In the genomic region with DNA sequence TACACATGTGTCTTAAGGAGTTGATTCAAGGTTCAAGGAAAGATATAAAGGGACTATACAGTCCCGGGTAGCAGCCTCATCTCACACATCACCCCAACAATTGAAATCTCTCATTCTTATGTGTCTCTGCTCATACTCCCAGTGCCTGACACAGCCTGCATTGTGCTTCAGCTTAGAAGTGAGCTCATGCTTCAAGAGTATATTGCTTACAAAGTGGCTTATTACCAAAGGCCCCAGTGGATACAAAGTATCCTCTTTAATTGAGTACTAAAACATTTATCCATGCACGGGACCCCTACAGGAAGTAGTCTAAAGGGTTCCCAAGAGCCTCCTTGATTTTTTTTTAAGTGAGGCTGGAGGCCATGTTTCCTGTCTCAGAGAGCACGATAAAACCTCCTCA, we compare ENCODE assay signal across 28 mouse cellular contexts. TPM values are rescaled to one million over a fixed set of nuclear protein-coding genes. Genes with fewer than 3 reads are reported as not detected.
A peak's percentile ranks its signal among the peaks of the same experiment; 100 is the strongest.
DNase-seq lines count a peak whose midpoint lies in the region; ATAC-seq and TF ChIP-seq lines count a peak whose summit lies in the region.
"Had no signal": no experiment of that assay in that cellular context is flagged by ENCODE, and none has a peak within 500 bp of the region (broad histone marks: within the 10 kb centered on the region; RNA-seq: fewer than 3 reads in every experiment).

No protein-coding gene starts in this region.

- H3K27ac ChIP-seq in hindbrain, embryonic 13.5 days: no peak overlapping the region
- no peak overlapping the region for H3K27ac ChIP-seq in hindbrain, embryonic 10.5 days
- H3K27ac ChIP-seq in midbrain, postnatal 0 days (ENCODE audit: low read depth, low read length): no peak overlapping the region
- H3K27ac ChIP-seq in midbrain, embryonic 13.5 days: no peak overlapping the region
- H3K27ac ChIP-seq in neural tube, embryonic 14.5 days (ENCODE audit: low read depth, low read length): no peak overlapping the region
- H3K27ac ChIP-seq: forebrain, embryonic 10.5 days; forebrain, embryonic 13.5 days; heart, embryonic 15.5 days had no signal

- peak; percentile 46; the same call in 1 of the 2 replicates for ATAC-seq in hindbrain, embryonic 13.5 days (ENCODE audit: low FRiP score)
- no peak for ATAC-seq in midbrain, postnatal 0 days (ENCODE audit: low FRiP score)
- ATAC-seq in midbrain, embryonic 13.5 days: no peak
- ATAC-seq in neural tube, embryonic 14.5 days (ENCODE audit: low read depth): peak; percentile 62; the same call in 1 of the 2 replicates
- ATAC-seq: forebrain, embryonic 13.5 days; forebrain, embryonic 16.5 days; hindbrain, embryonic 16.5 days; inflammation-experienced regulatory T-cells, adult 6 months; intestine, embryonic 16.5 days; Patski had no signal

- no peak overlapping the region for H3K4me2 ChIP-seq in hindbrain, embryonic 13.5 days
- no peak overlapping the region for H3K4me2 ChIP-seq in midbrain, postnatal 0 days (ENCODE audit: low read depth, low read length, poor library complexity, severe bottlenecking)
- no peak overlapping the region for H3K4me2 ChIP-seq in midbrain, embryonic 13.5 days (replicated peaks)
- H3K4me2 ChIP-seq in neural tube, embryonic 14.5 days (ENCODE audit: low read depth, low read length): no peak overlapping the region
- H3K4me2 ChIP-seq: forebrain, embryonic 13.5 days; heart, embryonic 12.5 days; heart, embryonic 15.5 days had no signal

- H3K9ac ChIP-seq in hindbrain, embryonic 13.5 days: no peak overlapping the region
- no peak overlapping the region for H3K9ac ChIP-seq in midbrain, postnatal 0 days (replicated peaks; ENCODE audit: low read length, poor library complexity, severe bottlenecking)
- H3K9ac ChIP-seq in midbrain, embryonic 13.5 days (replicated peaks): no peak overlapping the region
- H3K9ac ChIP-seq in neural tube, embryonic 14.5 days (replicated peaks; ENCODE audit: low read depth, low read length): no peak overlapping the region
- H3K9ac ChIP-seq: forebrain, embryonic 13.5 days; heart, embryonic 12.5 days; heart, embryonic 15.5 days had no signal

- no peak for DNase-seq in hindbrain, embryonic 10.5 days (ENCODE audit: low spot score)
- peak; percentile 13 for DNase-seq in midbrain, postnatal 0 days (ENCODE audit: low spot score)
- no peak for DNase-seq in adrenal gland, adult 18-20 months (ENCODE audit: low spot score in 2 of 2)
- DNase-seq: adrenal gland, adult 2 months; adrenal gland, postnatal 14 days; B cell, adult 2 months; cerebellum, adult 18-20 months; cerebellum, adult 9-10 months; cerebellum, postnatal 14 days; gastrocnemius, postnatal 10 days; gastrocnemius, postnatal 36 days; heart, postnatal 10 days; heart, postnatal 36 days had no signal

- TF ChIP-seq CTCF in midbrain, postnatal 0 days (IDR thresholded peaks at IDR 0.05): no peak

- no peaks in the 10 kb centered on the region for H3K36me3 ChIP-seq in hindbrain, embryonic 13.5 days
- no peaks in the 10 kb centered on the region for H3K36me3 ChIP-seq in hindbrain, embryonic 10.5 days
- no peaks in the 10 kb centered on the region for H3K36me3 ChIP-seq in midbrain, postnatal 0 days (ENCODE audit: insufficient read depth, low read length)
- H3K36me3 ChIP-seq in midbrain, embryonic 13.5 days: no peaks in the 10 kb centered on the region
- H3K36me3 ChIP-seq in neural tube, embryonic 14.5 days (ENCODE audit: control insufficient read depth, insufficient read depth, low read length): no peaks in the 10 kb centered on the region
- H3K36me3 ChIP-seq: forebrain, embryonic 10.5 days; G1E; heart, embryonic 12.5 days; heart, embryonic 15.5 days had no signal

- WGBS in hindbrain, embryonic 13.5 days: 59% methylated on average over 3 of the region's 3 CpGs
- WGBS in hindbrain, embryonic 10.5 days: 71% methylated on average over 3 of the region's 3 CpGs
- 62% methylated on average over 3 of the region's 3 CpGs for WGBS in midbrain, postnatal 0 days
- 64% methylated on average over 3 of the region's 3 CpGs for WGBS in midbrain, embryonic 13.5 days
- 39% methylated on average over 3 of the region's 3 CpGs for WGBS in neural tube, embryonic 14.5 days

- H3K4me1 ChIP-seq in hindbrain, embryonic 13.5 days (replicated peaks): no peaks in the 10 kb centered on the region
- H3K4me1 ChIP-seq in hindbrain, embryonic 10.5 days (replicated peaks): peaks cover 3% of the 10 kb centered on the region; the same call in 1 of the 2 replicates
- no peaks in the 10 kb centered on the region for H3K4me1 ChIP-seq in midbrain, postnatal 0 days (ENCODE audit: insufficient read depth, low read length)
- no peaks in the 10 kb centered on the region for H3K4me1 ChIP-seq in midbrain, embryonic 13.5 days (replicated peaks)
- H3K4me1 ChIP-seq in neural tube, embryonic 14.5 days (ENCODE audit: control insufficient read depth, insufficient read depth, low read length): no peaks in the 10 kb centered on the region
- H3K4me1 ChIP-seq: forebrain, embryonic 13.5 days had no signal

- H3K4me3 ChIP-seq in hindbrain, embryonic 13.5 days: no peak overlapping the region
- no peak overlapping the region for H3K4me3 ChIP-seq in hindbrain, embryonic 10.5 days
- no peak overlapping the region for H3K4me3 ChIP-seq in midbrain, postnatal 0 days (ENCODE audit: low read depth, low read length)
- H3K4me3 ChIP-seq in midbrain, embryonic 13.5 days (replicated peaks): no peak overlapping the region
- no peak overlapping the region for H3K4me3 ChIP-seq in neural tube, embryonic 14.5 days (ENCODE audit: low read depth, low read length)
- H3K4me3 ChIP-seq: forebrain, embryonic 10.5 days; forebrain, embryonic 13.5 days; heart, embryonic 12.5 days; heart, embryonic 15.5 days had no signal

- peaks cover 2% of the 10 kb centered on the region; the same call in 1 of the 2 replicates for H3K27me3 ChIP-seq in hindbrain, embryonic 13.5 days
- H3K27me3 ChIP-seq in hindbrain, embryonic 10.5 days (ENCODE audit: insufficient read depth, poor library complexity, severe bottlenecking): no peaks in the 10 kb centered on the region
- no peaks in the 10 kb centered on the region for H3K27me3 ChIP-seq in midbrain, postnatal 0 days (ENCODE audit: insufficient read depth, low read length)
- H3K27me3 ChIP-seq in midbrain, embryonic 13.5 days: no peaks in the 10 kb centered on the region
- no peaks in the 10 kb centered on the region for H3K27me3 ChIP-seq in neural tube, embryonic 14.5 days (ENCODE audit: control insufficient read depth, insufficient read depth, low read length)
- H3K27me3 ChIP-seq: CH12.LX; forebrain, embryonic 13.5 days; heart, embryonic 12.5 days; heart, embryonic 15.5 days; Patski had no signal

- H3K9me3 ChIP-seq in hindbrain, embryonic 13.5 days: no peaks in the 10 kb centered on the region
- no peaks in the 10 kb centered on the region for H3K9me3 ChIP-seq in hindbrain, embryonic 10.5 days
- H3K9me3 ChIP-seq in midbrain, postnatal 0 days (ENCODE audit: low read length): no peaks in the 10 kb centered on the region
- no peaks in the 10 kb centered on the region for H3K9me3 ChIP-seq in midbrain, embryonic 13.5 days
- H3K9me3 ChIP-seq in neural tube, embryonic 14.5 days (ENCODE audit: control insufficient read depth, low read length): no peaks in the 10 kb centered on the region
- H3K9me3 ChIP-seq: forebrain, embryonic 10.5 days; forebrain, embryonic 13.5 days; heart, embryonic 12.5 days; heart, embryonic 15.5 days had no signal

RNA-seq across cellular contexts. Expression of a gene that starts 6.6 kb away (rescaled TPM):
- polyA plus RNA-seq in hindbrain, embryonic 13.5 days (2015; fragmentation: Nextera tagmentation; extraction: Ambion mirVana): 10.0 and 10.9 TPM in 2 replicates
- 20.5 and 22.1 TPM in 2 replicates for polyA plus RNA-seq in hindbrain, embryonic 10.5 days (2016; fragmentation: Nextera tagmentation; extraction: Ambion mirVana)
- total RNA-seq in midbrain, postnatal 0 days (2014; rRNA removed): 11.5 and 15.0 TPM in 2 replicates
- polyA plus RNA-seq in midbrain, postnatal 0 days (2015; fragmentation: Nextera tagmentation; extraction: Ambion mirVana): 13.1 and 13.3 TPM in 2 replicates
- 4.0 and 5.3 TPM in 2 replicates for polyA plus RNA-seq in midbrain, embryonic 13.5 days (2015; fragmentation: Nextera tagmentation; extraction: Ambion mirVana)
- polyA plus RNA-seq in neural tube, embryonic 14.5 days (2014; fragmentation: Nextera tagmentation; extraction: Ambion mirVana): 25.7 and 31.1 TPM in 2 replicates
- total RNA-seq in adrenal gland, adult 18-20 months (2021): 10 to 100 TPM; 11.5 to 34.9 TPM
- total RNA-seq: CH12.LX; granulocyte monocyte progenitor cell, adult 5-6 weeks had no signal

Comparison
In these comparisons a context has a peak if more than half of its experiments do, and no peak if none do; other contexts are left out.
1. ATAC-seq: peak in hindbrain, embryonic 13.5 days (single experiment) and neural tube, embryonic 14.5 days (single experiment); none in midbrain, postnatal 0 days (single experiment) and midbrain, embryonic 13.5 days (single experiment).